Mouse (Mus musculus): ENCODE results near the gene Zbtb43. TPM values are rescaled to one million over a fixed set of nuclear protein-coding genes. Genes with fewer than 3 reads are reported as not detected.

The Zbtb43 gene
- total RNA-seq, 2 experiments from 2014 or later: 11.8 to 13.1 TPM

GRCm38 (mm10) chr2:33430081-33430770, 38.1 kb downstream of the Zbtb43 start:
- no peak for DNase-seq

- DNase-seq: no peak
These were observed 39.0 kb downstream of the Zbtb43 start for GRCm38 (mm10) chr2:33429339-33429738.

- no peak for DNase-seq
These were observed 41.5 kb downstream of the Zbtb43 start for GRCm38 (mm10) chr2:33426640-33427398.

- DNase-seq: no peak
These were observed 50.9 kb downstream of the Zbtb43 start for GRCm38 (mm10) chr2:33417454-33417853.

GRCm38 (mm10) chr2:33414019-33414418, 54.3 kb downstream of the Zbtb43 start:
- no peak for DNase-seq

GRCm38 (mm10) chr2:33412111-33412510, 56.2 kb downstream of the Zbtb43 start:
- no peak for DNase-seq

GRCm38 (mm10) chr2:33403511-33404003, 64.8 kb downstream of the Zbtb43 start:
- DNase-seq: no peak

GRCm38 (mm10) chr2:33402638-33403037, 65.7 kb downstream of the Zbtb43 start:
- DNase-seq: no peak

GRCm38 (mm10) chr2:33402236-33402635, 66.1 kb downstream of the Zbtb43 start:
- DNase-seq: peak; percentile 38

- no peak for DNase-seq
These were observed 67.1 kb downstream of the Zbtb43 start for GRCm38 (mm10) chr2:33401217-33401616.

GRCm38 (mm10) chr2:33400541-33400940, 67.8 kb downstream of the Zbtb43 start:
- DNase-seq: no peak

Other genes with a start within 250 kb of the Zbtb43 start
- gene Ralgps1, start 97.1 kb downstream of the Zbtb43 start, total RNA-seq (2021): 1 to 10 TPM; 2.3 to 2.5 TPM
- gene Zbtb34, start 37.2 kb downstream of the Zbtb43 start, total RNA-seq (2021): 1 to 10 TPM; 3.5 to 4.4 TPM
- gene Lmx1b, start 172.0 kb upstream of the Zbtb43 start, total RNA-seq (2021): under 1 TPM; 0.05 to 0.24 TPM

All from gastrocnemius, postnatal 25 days (tissue).